In the genomic region with DNA sequence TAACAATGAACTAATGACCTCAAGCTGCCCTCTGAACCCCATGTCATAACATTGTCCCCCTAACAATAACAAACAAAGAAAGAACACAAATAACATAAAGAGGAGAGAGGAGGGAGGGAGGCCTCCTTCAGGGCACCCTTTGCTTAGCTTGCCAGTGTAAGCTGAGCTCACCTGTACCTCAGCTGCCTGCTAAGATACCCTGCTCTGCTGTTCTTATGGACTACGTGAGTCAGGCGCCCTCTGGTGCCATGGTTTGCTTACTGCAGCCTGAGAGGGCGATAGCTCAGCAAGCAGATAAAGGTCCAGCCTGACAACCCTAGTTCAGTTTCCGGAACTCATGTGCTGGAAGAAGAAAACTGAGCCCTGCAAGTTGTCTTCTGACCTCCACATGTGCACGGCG, we compare ENCODE assay signal across 9 mouse cellular contexts.
DNase-seq lines count a peak whose midpoint lies in the region; ATAC-seq lines count a peak whose summit lies in the region.
"Had no signal": no experiment of that assay in that cellular context is flagged by ENCODE, and none has a peak within 500 bp of the region (broad histone marks: within the 10 kb centered on the region; RNA-seq: fewer than 3 reads in every experiment).

No protein-coding gene starts in this region.

- H3K36me3 ChIP-seq in neural tube, embryonic 11.5 days (ENCODE audit: control insufficient read depth, insufficient read depth, low read length) = no peaks in the 10 kb centered on the region
- H3K36me3 ChIP-seq: heart, embryonic 15.5 days had no signal

- H3K9ac ChIP-seq in neural tube, embryonic 11.5 days (ENCODE audit: low read length) = no peak overlapping the region
- H3K9ac ChIP-seq: heart, embryonic 15.5 days had no signal

- H3K27ac ChIP-seq in neural tube, embryonic 11.5 days (ENCODE audit: low read depth, low read length) = no peak overlapping the region

- no peaks in the 10 kb centered on the region for H3K4me1 ChIP-seq in neural tube, embryonic 11.5 days (ENCODE audit: control insufficient read depth, insufficient read depth, low read length)

- peak; percentile 53 for DNase-seq in gastrocnemius, postnatal 10 days
- no peak for DNase-seq in gastrocnemius, postnatal 36 days
- peak; percentile 50 for DNase-seq in neural tube, embryonic 11.5 days (ENCODE audit: low spot score)
- no peak for DNase-seq in neural tube, embryonic 10.5 days (ENCODE audit: extremely low spot score, low spot score)
- DNase-seq in embryo, embryonic 11 days = peak; percentile 58
- no peak for DNase-seq in frontal cortex, postnatal 25 days (ENCODE audit: low spot score in 2 of 2)

- H3K27me3 ChIP-seq in neural tube, embryonic 11.5 days (ENCODE audit: control insufficient read depth, insufficient read depth, low read length) = no peaks in the 10 kb centered on the region
- H3K27me3 ChIP-seq: heart, embryonic 15.5 days had no signal

- no peak for ATAC-seq in neural tube, embryonic 11.5 days (ENCODE audit: insufficient read depth, low FRiP score, low TSS enrichment)
- ATAC-seq in megakaryocyte, adult 5-6 weeks (ENCODE audit: poor library complexity, severe bottlenecking) = peak; percentile 39; the same call in 1 of the 2 replicates
- no peak for ATAC-seq in frontal cortex, adult (ENCODE audit: low TSS enrichment)

- WGBS in neural tube, embryonic 11.5 days = 66% methylated on average over 6 of the region's 6 CpGs

- no peaks in the 10 kb centered on the region for H3K9me3 ChIP-seq in neural tube, embryonic 11.5 days (ENCODE audit: control insufficient read depth, low read length)
- H3K9me3 ChIP-seq: heart, embryonic 15.5 days had no signal

- H3K4me2 ChIP-seq in neural tube, embryonic 11.5 days (ENCODE audit: low read depth) = no peak overlapping the region
- H3K4me2 ChIP-seq: heart, embryonic 15.5 days had no signal

- no peak overlapping the region for H3K4me3 ChIP-seq in neural tube, embryonic 11.5 days (ENCODE audit: low read depth, low read length)
- H3K4me3 ChIP-seq: heart, embryonic 15.5 days had no signal

- intact Hi-C loops in gastrocnemius, postnatal 36 days (cut with DNase I) = loop anchor here (5.0 kb wide), 1 partner anchor 35 kb away; no protein-coding TSS in a partner anchor

Comparison
In these comparisons a context has a peak if more than half of its experiments do, and no peak if none do; other contexts are left out.
1. DNase-seq: peak in gastrocnemius, postnatal 10 days (single experiment), neural tube, embryonic 11.5 days (single experiment) and embryo, embryonic 11 days (single experiment); none in gastrocnemius, postnatal 36 days (0 of 2), neural tube, embryonic 10.5 days (single experiment) and frontal cortex, postnatal 25 days (0 of 2).